Mouse (Mus musculus): Measurements from ENCODE around the gene 1700001K19Rik.

GRCm38 (mm10) chr12:110674243-110674642 lies 8.2 kb downstream of the 1700001K19Rik start:
- TF ChIP-seq POLR2A (IDR thresholded peaks at IDR 0.05; ENCODE audit: insufficient read depth, low read depth, low read length) (no peak), CTCF (IDR thresholded peaks at IDR 0.05) (peak; percentile 64)

Measured in heart, adult 2 months (tissue).